Mouse (Mus musculus): ENCODE measurements around the gene Hmcn1. TPM values are rescaled to one million over a fixed set of nuclear protein-coding genes. Genes with fewer than 3 reads are reported as not detected.

The Hmcn1 gene
- polyA plus RNA-seq, 1 experiment = 2.6 TPM

- WGBS = 80% methylated on average over 4 of the region's 4 CpGs
- H3K4me1 ChIP-seq (ENCODE audit: control insufficient read depth, insufficient read depth, insufficient read length, low read length) = no peaks in the 10 kb centered on the region
- TF ChIP-seq CTCF (IDR thresholded peaks at IDR 0.05; ENCODE audit: extremely low read depth, insufficient read length, insufficient replicate concordance, low read depth, low read length) (no peak), POLR2A (IDR thresholded peaks at IDR 0.05; ENCODE audit: low read depth, low read length) (no peak)
- no peak overlapping the region for H3K4me3 ChIP-seq (ENCODE audit: low read depth, low read length)
- no peak overlapping the region for H3K27ac ChIP-seq (ENCODE audit: insufficient read depth, low read depth, low read length)
- no peaks in the 10 kb centered on the region for H3K36me3 ChIP-seq (ENCODE audit: control insufficient read depth, insufficient read depth, low read length)
- H3K27me3 ChIP-seq (ENCODE audit: control insufficient read depth, insufficient read depth, low read length) = no peaks in the 10 kb centered on the region
Observed at GRCm38 (mm10) chr1:150761678-150762077, 231.6 kb downstream of the Hmcn1 start.

- 37% methylated on average over 2 of the region's 2 CpGs for WGBS
- Histone ChIP-seq H3K36me3 (ENCODE audit: control insufficient read depth, insufficient read depth, low read length) (no peaks in the 10 kb centered on the region), H3K27me3 (ENCODE audit: control insufficient read depth, insufficient read depth, low read length) (no peaks in the 10 kb centered on the region), H3K4me1 (ENCODE audit: control insufficient read depth, insufficient read depth, insufficient read length, low read length) (no peaks in the 10 kb centered on the region), H3K4me3 (ENCODE audit: low read depth, low read length) (no peak overlapping the region), H3K27ac (ENCODE audit: insufficient read depth, low read depth, low read length) (no peak overlapping the region)
- TF ChIP-seq CTCF (IDR thresholded peaks at IDR 0.05; ENCODE audit: extremely low read depth, insufficient read length, insufficient replicate concordance, low read depth, low read length) (no peak), POLR2A (IDR thresholded peaks at IDR 0.05; ENCODE audit: low read depth, low read length) (no peak)
Observed at GRCm38 (mm10) chr1:150760801-150761331, 232.4 kb downstream of the Hmcn1 start.

- Histone ChIP-seq H3K4me3 (ENCODE audit: low read depth, low read length) (no peak overlapping the region), H3K4me1 (ENCODE audit: control insufficient read depth, insufficient read depth, insufficient read length, low read length) (no peaks in the 10 kb centered on the region), H3K27ac (ENCODE audit: insufficient read depth, low read depth, low read length) (no peak overlapping the region), H3K36me3 (ENCODE audit: control insufficient read depth, insufficient read depth, low read length) (no peaks in the 10 kb centered on the region), H3K27me3 (ENCODE audit: control insufficient read depth, insufficient read depth, low read length) (no peaks in the 10 kb centered on the region)
- WGBS = 34% methylated on average over 2 of the region's 2 CpGs
- no peak for TF ChIP-seq CTCF (IDR thresholded peaks at IDR 0.05; ENCODE audit: extremely low read depth, insufficient read length, insufficient replicate concordance, low read depth, low read length)
- no peak for TF ChIP-seq POLR2A (IDR thresholded peaks at IDR 0.05; ENCODE audit: low read depth, low read length)
Observed at GRCm38 (mm10) chr1:150759476-150760079, 233.7 kb downstream of the Hmcn1 start.

GRCm38 (mm10) chr1:150753920-150754319, 239.3 kb downstream of the Hmcn1 start:
- WGBS = 88% methylated on average over 5 of the region's 5 CpGs
- Histone ChIP-seq H3K27ac (ENCODE audit: insufficient read depth, low read depth, low read length) (no peak overlapping the region), H3K4me1 (ENCODE audit: control insufficient read depth, insufficient read depth, insufficient read length, low read length) (no peaks in the 10 kb centered on the region), H3K4me3 (ENCODE audit: low read depth, low read length) (no peak overlapping the region), H3K27me3 (ENCODE audit: control insufficient read depth, insufficient read depth, low read length) (no peaks in the 10 kb centered on the region), H3K36me3 (ENCODE audit: control insufficient read depth, insufficient read depth, low read length) (no peaks in the 10 kb centered on the region)
- no peak for TF ChIP-seq POLR2A (IDR thresholded peaks at IDR 0.05; ENCODE audit: low read depth, low read length)
- TF ChIP-seq CTCF (IDR thresholded peaks at IDR 0.05; ENCODE audit: extremely low read depth, insufficient read length, insufficient replicate concordance, low read depth, low read length) = no peak

GRCm38 (mm10) chr1:150748783-150749182, 244.5 kb downstream of the Hmcn1 start:
- Histone ChIP-seq H3K4me1 (ENCODE audit: control insufficient read depth, insufficient read depth, insufficient read length, low read length) (no peaks in the 10 kb centered on the region), H3K36me3 (ENCODE audit: control insufficient read depth, insufficient read depth, low read length) (no peaks in the 10 kb centered on the region), H3K4me3 (ENCODE audit: low read depth, low read length) (no peak overlapping the region), H3K27ac (ENCODE audit: insufficient read depth, low read depth, low read length) (no peak overlapping the region), H3K27me3 (ENCODE audit: control insufficient read depth, insufficient read depth, low read length) (no peaks in the 10 kb centered on the region)
- 70% methylated on average over 3 of the region's 3 CpGs for WGBS
- TF ChIP-seq CTCF (IDR thresholded peaks at IDR 0.05; ENCODE audit: extremely low read depth, insufficient read length, insufficient replicate concordance, low read depth, low read length) (no peak), POLR2A (IDR thresholded peaks at IDR 0.05; ENCODE audit: low read depth, low read length) (no peak)

- no peak overlapping the region for H3K27ac ChIP-seq (ENCODE audit: insufficient read depth, low read depth, low read length)
- WGBS = 81% methylated on average over 4 of the region's 4 CpGs
- H3K36me3 ChIP-seq (ENCODE audit: control insufficient read depth, insufficient read depth, low read length) = no peaks in the 10 kb centered on the region
- no peaks in the 10 kb centered on the region for H3K27me3 ChIP-seq (ENCODE audit: control insufficient read depth, insufficient read depth, low read length)
- no peaks in the 10 kb centered on the region for H3K4me1 ChIP-seq (ENCODE audit: control insufficient read depth, insufficient read depth, insufficient read length, low read length)
- H3K4me3 ChIP-seq (ENCODE audit: low read depth, low read length) = no peak overlapping the region
- TF ChIP-seq CTCF (IDR thresholded peaks at IDR 0.05; ENCODE audit: extremely low read depth, insufficient read length, insufficient replicate concordance, low read depth, low read length) = no peak
- no peak for TF ChIP-seq POLR2A (IDR thresholded peaks at IDR 0.05; ENCODE audit: low read depth, low read length)
Observed at GRCm38 (mm10) chr1:150747771-150748170, 245.5 kb downstream of the Hmcn1 start.

GRCm38 (mm10) chr1:150743097-150743843, 250.0 kb downstream of the Hmcn1 start:
- Histone ChIP-seq H3K27me3 (ENCODE audit: control insufficient read depth, insufficient read depth, low read length) (no peaks in the 10 kb centered on the region), H3K4me1 (ENCODE audit: control insufficient read depth, insufficient read depth, insufficient read length, low read length) (no peaks in the 10 kb centered on the region), H3K4me3 (ENCODE audit: low read depth, low read length) (no peak overlapping the region), H3K36me3 (ENCODE audit: control insufficient read depth, insufficient read depth, low read length) (no peaks in the 10 kb centered on the region), H3K27ac (ENCODE audit: insufficient read depth, low read depth, low read length) (no peak overlapping the region)
- no peak for TF ChIP-seq POLR2A (IDR thresholded peaks at IDR 0.05; ENCODE audit: low read depth, low read length)
- no peak for TF ChIP-seq CTCF (IDR thresholded peaks at IDR 0.05; ENCODE audit: extremely low read depth, insufficient read length, insufficient replicate concordance, low read depth, low read length)
- WGBS = 76% methylated on average over 19 of the region's 19 CpGs

All from small intestine, adult 2 months (tissue).